Mouse (Mus musculus) adrenal gland, postnatal 4 days (tissue): ENCODE results near the gene Raet1d. TPM values are rescaled to one million over a fixed set of nuclear protein-coding genes. Genes with fewer than 3 reads are reported as not detected.

Experiments used
- total RNA-seq, 2 experiments: library from RNA; stranded (reverse); gene quantifications; 2 replicates each; pipeline ENCODE4 v1.2.3; 2021

The Raet1d gene
- total RNA-seq, 2 experiments from 2014 or later = 0.84 to 2.0 TPM

Other genes with a start within 250 kb of the Raet1d start
- gene E030030I06Rik, start 211.3 kb upstream of the Raet1d start, total RNA-seq = 1 to 10 TPM; 9.7 to 9.9 TPM
- gene Raet1e, start 202.0 kb upstream of the Raet1d start, total RNA-seq = 1 to 10 TPM; 2.7 to 3.2 TPM
- gene H60b, start 202.0 kb upstream of the Raet1d start, total RNA-seq = under 1 TPM; 0.48 to 0.59 TPM